Mouse (Mus musculus) brain, embryonic 14.5 days (tissue): ENCODE measurements around the gene Ccdc78.

Source experiments
- CTCF ChIP-seq: fragments of 200-500 bp; IDR thresholded peaks from 2 replicates; pipeline ENCODE4 v1.5.1; 2012; ENCODE audit warnings: inconsistent platforms, mild to moderate bottlenecking, moderate library complexity, borderline replicate concordance; ENCODE audit not compliant: insufficient read depth, insufficient read length; ENCODE audit errors: extremely low read depth
- POLR2A ChIP-seq: fragments of 200-500 bp; IDR thresholded peaks from 2 replicates; pipeline ENCODE4 v1.6.1; 2012; ENCODE audit warnings: mild to moderate bottlenecking, inconsistent platforms, borderline replicate concordance; ENCODE audit not compliant: poor library complexity, insufficient read depth, insufficient read length, severe bottlenecking; ENCODE audit errors: extremely low read depth

DNA sequence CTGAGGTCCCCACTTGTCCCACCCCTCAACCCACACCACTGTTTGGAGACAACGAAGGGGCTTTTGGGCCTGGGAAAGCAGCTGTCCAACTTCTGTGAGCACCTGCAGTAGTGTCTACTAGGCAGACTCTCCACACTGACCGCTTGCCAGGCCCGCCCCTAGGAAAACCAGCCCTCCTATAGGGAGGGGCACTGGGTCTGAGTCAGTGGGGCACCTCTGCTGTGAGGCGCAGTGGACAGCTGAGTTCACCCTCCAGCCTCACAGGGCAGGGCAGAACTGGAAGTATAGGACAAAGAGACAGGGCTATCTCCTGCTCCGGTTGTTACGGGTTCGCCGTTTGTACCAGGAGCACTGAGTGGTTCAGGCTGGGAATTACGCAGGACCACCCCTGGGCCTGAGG is 32.1 kb upstream of the Ccdc78 start, which contains the start of gene Msln:
- TF ChIP-seq POLR2A (no peak), CTCF (no peak)
